Mouse (Mus musculus): ENCODE measurements around the gene Gabrr2.

Gene Gabrr2

GRCm38 (mm10) chr4:33062981-33063380 is at the start of gene Gabrr2:
Gene Gabrr2, plus strand, starts transcription at chr4:33062999.
- DNase-seq (ENCODE audit: low read depth, low spot score) = no peak

DNA sequence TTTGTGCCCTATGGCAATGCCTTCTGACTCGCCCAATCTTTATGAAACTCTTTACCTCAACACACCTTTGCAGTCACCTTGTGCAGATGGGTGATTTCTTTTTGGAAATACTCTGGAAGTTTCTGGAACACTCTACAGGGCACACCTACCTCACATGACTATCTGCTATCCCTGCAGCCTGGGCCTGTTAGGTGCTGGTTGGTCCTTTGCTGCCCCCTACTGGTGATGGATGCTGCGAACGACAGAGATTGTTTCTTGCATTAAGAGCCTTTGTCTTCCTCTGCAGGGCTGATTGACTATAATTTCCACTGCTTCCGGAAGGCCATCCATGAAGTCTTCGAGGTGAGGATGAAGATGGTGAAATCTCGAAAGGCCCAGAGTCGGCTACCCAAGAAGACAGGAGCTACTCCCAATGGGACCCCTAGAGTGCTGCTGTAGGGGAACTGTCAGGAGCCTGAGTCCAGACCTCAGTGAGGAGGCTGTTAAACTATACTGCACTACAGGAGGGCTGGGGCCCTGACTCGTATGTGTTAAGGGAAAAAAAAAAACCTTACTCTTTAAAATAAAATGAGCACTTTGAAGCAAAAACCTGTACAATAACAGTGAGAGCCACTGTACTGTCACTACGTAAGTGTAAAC is 44.3 kb upstream of the Gabrr2 start:
- peak; percentile 82 for DNase-seq (ENCODE audit: low read depth, low spot score)

GRCm38 (mm10) chr4:33024420-33024819 is 38.4 kb upstream of the Gabrr2 start:
- DNase-seq (ENCODE audit: low read depth, low spot score) = no peak

GRCm38 (mm10) chr4:33029104-33029503 is 33.7 kb upstream of the Gabrr2 start:
- DNase-seq (ENCODE audit: low read depth, low spot score) = peak; percentile 7

GRCm38 (mm10) chr4:33030264-33031194 is 32.3 kb upstream of the Gabrr2 start:
- no peak for DNase-seq (ENCODE audit: low read depth, low spot score)

DNA sequence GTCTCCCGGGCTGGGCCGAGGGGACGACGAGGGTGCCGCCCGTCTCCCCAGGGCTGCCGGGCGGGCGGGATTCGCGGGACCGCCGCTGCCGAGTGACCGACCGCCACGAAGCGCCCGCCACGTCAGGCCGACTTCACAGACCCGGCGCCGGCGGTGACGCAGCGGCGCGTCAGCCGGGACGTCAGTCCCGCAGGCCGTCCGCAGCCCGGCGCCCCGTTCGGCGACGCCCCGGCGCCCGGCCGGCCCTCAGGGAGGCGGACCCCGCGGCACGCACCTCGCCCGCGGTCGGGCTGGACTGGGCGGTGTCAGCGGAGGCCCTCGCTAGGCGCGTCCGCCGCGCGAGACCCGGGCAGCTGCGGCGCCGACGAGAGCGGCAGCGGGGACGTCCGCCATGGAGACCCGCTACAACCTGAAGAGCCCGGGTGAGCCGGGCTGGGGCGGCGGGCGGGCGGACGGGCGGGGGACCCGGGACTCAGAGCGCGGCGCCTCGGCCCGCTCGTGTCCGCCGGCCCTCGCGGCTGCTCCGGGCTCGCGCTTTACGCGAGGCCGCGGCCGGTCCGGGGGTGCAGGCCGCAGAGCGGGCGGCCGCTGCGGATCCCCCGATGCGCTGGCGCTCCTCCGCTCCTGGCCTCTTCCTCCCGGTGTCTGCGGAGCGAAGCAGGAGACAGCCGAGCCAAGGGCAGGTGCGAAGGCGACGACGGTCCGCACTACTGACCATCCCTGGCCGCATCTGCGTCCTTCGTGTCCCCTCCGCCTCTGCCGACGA is 31.4 kb upstream of the Gabrr2 start, which contains the start of gene Ube2j1:
TSS of gene Ube2j1 (plus strand) at position 222 of the 766 bp plus-strand sequence.
- DNase-seq (ENCODE audit: low read depth, low spot score) = peak; percentile 90

DNA sequence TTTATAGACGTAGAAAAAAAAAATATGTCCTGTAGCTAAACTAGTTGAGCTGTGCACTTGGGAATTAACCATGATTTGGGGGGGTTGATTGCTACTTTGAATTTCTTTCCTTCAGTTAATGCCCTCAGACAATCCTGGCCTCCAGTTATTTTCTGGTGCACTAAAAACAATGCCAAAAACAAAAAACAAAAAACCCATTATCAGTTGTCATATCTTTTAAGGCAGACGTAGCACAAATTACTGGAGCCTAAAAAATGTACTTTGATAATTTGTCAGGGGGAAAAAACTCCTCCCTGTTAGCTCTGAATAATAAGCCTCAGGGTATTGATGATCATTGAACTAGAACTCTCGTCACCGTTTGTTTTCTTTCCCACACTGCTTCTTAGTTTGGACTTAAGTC is 30.8 kb upstream of the Gabrr2 start:
- DNase-seq (ENCODE audit: low read depth, low spot score) = peak; percentile 17

DNA sequence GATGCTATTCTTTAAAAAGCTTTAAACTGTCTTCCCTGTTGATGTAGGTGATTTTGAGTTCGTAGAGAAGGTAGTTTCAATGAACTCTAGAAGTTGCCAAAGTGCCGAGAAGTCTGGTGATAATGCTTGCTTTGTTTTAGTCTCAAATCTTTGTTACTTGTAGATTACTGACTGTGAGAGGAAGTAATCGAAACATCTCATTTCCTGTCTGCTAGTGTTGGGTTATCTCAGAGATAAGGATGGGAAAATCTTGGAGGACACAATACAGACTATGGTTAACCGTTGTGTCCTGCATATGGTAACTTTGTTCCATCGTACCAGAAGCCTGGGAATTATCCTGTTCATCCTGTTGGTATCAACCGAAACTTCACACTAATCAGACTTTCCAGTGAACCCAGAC is 29.3 kb upstream of the Gabrr2 start:
- peak; percentile 47 for DNase-seq (ENCODE audit: low read depth, low spot score)

DNA sequence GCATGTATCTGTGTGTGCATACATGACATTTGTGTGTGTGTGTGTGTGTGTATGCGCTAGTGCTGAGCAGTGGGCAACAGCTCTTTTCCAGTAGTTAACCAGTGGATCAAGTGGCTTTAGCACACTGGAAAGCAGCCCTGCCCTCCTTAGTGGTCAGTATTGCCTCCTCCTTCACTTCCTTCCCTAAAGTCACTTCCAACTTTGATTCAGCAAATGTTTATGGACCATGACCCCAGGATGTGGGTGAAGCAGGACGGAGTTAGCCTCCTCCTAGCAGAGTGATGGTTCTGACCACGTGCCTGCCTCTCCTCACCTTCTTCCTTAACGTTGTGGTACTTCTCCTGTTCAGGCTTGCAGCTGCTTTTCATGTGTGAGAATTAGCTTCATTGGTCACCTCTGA is 23.0 kb upstream of the Gabrr2 start:
- DNase-seq (ENCODE audit: low read depth, low spot score) = no peak

GRCm38 (mm10) chr4:33049601-33050000 is 13.2 kb upstream of the Gabrr2 start:
- no peak for DNase-seq (ENCODE audit: low read depth, low spot score)

DNA sequence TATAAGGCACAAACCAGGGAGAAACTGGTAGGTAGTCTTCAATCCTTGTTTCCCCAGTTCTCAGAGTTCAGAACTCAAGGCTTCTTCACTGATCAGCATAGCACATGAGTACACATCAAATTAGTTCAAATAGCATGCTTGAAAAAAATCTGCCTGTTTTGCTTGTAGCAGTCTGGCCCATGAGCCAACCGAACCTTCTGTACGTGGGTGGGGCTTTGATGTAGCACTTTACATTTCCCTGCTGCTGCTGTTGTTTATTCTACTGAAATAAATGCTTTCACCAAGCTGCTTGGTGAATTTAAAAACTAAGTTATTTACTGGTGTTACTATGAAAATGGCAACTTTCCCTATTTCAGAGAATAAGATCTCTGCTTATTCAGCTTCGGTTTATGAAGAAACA is 10.7 kb upstream of the Gabrr2 start:
- no peak for DNase-seq (ENCODE audit: low read depth, low spot score)

GRCm38 (mm10) chr4:33052650-33053049 is 10.1 kb upstream of the Gabrr2 start:
- DNase-seq (ENCODE audit: low read depth, low spot score) = no peak

GRCm38 (mm10) chr4:33054426-33054825 is 8.4 kb upstream of the Gabrr2 start:
- no peak for DNase-seq (ENCODE audit: low read depth, low spot score)

- no peak for DNase-seq (ENCODE audit: low read depth, low spot score)
Observed at GRCm38 (mm10) chr4:33056317-33056716, 6.5 kb upstream of the Gabrr2 start.

DNA sequence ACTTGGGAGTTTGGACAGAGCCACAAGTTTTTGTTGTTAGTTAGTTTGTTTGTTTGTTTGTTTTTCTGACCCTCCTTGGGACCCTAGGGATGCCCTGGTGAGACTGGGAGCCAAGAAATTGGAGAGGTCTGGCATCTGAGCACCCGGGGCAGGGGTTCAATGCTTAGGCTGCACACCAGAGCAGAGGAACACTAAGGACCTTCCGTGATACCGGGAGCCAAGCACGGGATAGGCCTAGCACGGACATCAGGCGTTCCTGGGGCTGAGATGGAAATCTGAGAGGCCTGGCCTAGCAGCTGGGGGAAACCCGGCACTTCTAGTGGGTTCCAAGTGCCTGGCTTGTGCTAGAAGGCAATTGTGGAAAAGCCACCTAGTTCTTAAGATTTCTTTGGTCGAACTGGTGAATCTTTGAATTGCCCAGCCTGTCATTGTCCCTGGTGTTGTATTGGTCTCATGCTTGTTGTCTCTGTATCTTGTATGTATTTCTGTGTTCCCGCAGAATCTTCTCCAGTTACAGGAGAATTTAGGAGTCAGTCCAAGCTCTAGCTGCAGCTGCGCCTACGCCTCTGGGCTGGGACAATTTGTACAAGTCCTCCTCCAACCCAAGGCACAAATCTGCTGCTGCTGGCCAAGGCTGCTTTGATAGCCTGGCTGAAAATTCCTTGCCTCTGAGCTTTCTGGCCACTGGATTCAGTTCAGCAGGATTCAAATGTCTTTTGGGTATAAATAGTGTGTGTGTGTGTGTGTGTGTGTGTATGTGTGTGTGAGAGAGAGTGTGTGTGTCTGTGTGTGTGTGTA is 4.7 kb upstream of the Gabrr2 start:
- no peak for DNase-seq (ENCODE audit: low read depth, low spot score)

DNA sequence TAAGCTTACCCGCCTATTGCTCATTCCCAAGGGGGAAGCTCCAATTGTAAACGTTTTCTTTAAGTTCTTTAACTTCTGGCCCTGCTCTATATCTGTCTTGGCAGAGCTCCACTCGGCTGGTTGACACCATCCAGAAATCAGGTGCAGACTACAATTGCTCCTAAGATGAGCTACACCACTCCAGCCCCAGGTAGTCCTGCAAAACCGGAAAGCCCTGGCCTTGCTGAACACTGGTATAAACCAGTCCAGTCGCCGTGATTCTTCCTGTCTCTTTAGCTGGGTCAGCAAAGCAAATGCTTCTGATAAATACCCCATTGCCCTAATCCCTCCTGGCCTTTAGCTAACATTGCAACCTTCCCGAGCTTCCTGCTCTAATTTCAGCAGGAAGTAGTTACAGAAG is 1.6 kb upstream of the Gabrr2 start:
- DNase-seq (ENCODE audit: low read depth, low spot score) = no peak

DNA sequence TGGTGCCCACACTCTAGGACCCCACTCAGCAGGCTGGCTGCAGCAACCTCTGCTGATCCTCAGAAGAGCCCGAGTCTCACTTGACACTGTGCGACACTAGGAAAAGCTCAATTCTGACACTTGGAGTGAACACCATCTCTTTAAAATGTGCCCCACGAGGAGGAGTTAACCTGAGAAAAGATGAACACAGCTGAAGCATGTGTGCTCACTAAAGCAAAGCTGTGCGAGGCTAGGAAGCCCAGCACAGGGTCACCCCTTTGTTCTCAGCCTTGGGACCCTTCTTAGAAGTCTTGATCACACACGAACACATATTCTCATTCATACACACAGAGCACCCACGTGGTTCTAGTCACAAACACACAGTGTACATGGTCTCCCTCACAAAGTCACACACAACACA is 2.2 kb downstream of the Gabrr2 start:
- DNase-seq (ENCODE audit: low read depth, low spot score) = no peak

GRCm38 (mm10) chr4:33066223-33066960 is 3.6 kb downstream of the Gabrr2 start:
- no peak for DNase-seq (ENCODE audit: low read depth, low spot score)

DNA sequence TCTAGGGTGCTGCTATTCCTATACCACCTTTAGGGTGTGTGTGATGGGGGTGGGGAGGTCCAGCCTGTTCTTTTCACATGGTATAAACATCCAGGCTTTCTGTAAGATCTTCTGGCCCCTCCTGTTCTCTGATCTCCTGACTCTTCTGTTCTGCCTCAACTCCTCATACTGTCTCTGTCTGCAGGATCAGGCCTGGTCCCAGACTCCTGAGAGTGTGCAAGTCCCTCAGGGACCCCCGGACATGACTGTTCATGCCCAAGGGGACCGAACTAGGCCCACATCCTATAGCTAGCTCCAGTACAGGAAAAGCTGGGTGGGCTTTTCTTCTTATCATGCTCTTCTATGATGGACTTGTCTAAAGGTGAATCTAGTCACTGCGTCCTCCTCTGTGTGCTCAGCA is 4.5 kb downstream of the Gabrr2 start:
- no peak for DNase-seq (ENCODE audit: low read depth, low spot score)

DNA sequence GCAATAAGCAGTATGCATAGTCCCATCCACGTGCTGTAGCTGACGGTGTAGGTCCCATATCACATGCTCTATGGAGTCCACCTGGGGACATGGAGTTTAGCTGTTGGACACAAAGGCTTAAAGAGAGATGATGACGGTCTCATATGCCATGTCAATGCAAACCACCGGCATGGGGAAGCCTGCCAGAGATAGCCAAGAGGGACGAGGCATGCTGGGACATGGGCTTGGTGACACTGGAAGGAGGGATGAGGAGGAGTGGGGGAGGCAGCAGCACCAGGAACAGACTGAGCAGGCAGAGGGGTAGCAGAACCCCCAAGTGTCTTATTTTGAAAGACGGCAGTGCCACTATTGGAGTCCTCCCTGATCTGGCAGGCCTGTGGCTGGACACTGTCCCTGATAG is 5.0 kb downstream of the Gabrr2 start:
- DNase-seq (ENCODE audit: low read depth, low spot score) = no peak

GRCm38 (mm10) chr4:33068894-33069293 is 6.1 kb downstream of the Gabrr2 start:
- DNase-seq (ENCODE audit: low read depth, low spot score) = no peak

Measured in CD4-positive helper T cell, adult 2 months (primary cell).